Mouse (Mus musculus) forebrain, embryonic 14.5 days (tissue): ENCODE measurements around the gene Krtap28-10. TPM values are rescaled to one million over a fixed set of nuclear protein-coding genes. Genes with fewer than 3 reads are reported as not detected.

Experiments
- ATAC-seq: fragments of 200-750 bp; cut with Nextera tagmentation; 2 replicates; pipeline ENCODE4 v1.8.0; 2017; ENCODE audit warnings: mild to moderate bottlenecking, moderate library complexity
- DNase-seq: peaks from one replicate; pipeline ENCODE4 v3.0.0-alpha.2; 2015; ENCODE audit warnings: low spot score
- H3K27ac ChIP-seq: fragments of 300-500 bp; sonication (generic); 2 replicates; pipeline ENCODE4 v1.5.1; 2014; ENCODE audit warnings: low read depth, mild to moderate bottlenecking, control low read depth, low read length, moderate library complexity
- H3K27me3 ChIP-seq: fragments of 300-500 bp; sonication (generic); replicated peaks from 2 replicates; pipeline ENCODE4 v1.6.1; 2014; ENCODE audit warnings: low read length, control low read depth, mixed read lengths; ENCODE audit not compliant: control insufficient read depth, insufficient read depth
- H3K36me3 ChIP-seq: fragments of 300-500 bp; sonication (generic); 2 replicates; pipeline ENCODE4 v1.6.1; 2014; ENCODE audit warnings: low read length, control low read depth; ENCODE audit not compliant: control insufficient read depth, insufficient read depth
- H3K4me1 ChIP-seq: fragments of 300-500 bp; sonication (generic); 2 replicates; pipeline ENCODE4 v1.6.1; 2014; ENCODE audit warnings: antibody characterized with exemption, low read length, control low read depth; ENCODE audit not compliant: control insufficient read depth, insufficient read depth
- H3K4me2 ChIP-seq: fragments of 300-500 bp; sonication (generic); 2 replicates; pipeline ENCODE4 v1.6.1; 2014; ENCODE audit warnings: mild to moderate bottlenecking, control low read depth, low read length
- H3K4me3 ChIP-seq: fragments of 300-500 bp; sonication (generic); 2 replicates; pipeline ENCODE4 v1.5.1; 2014; ENCODE audit warnings: low read depth, low read length, control low read depth
- H3K9ac ChIP-seq: fragments of 300-500 bp; sonication (generic); 2 replicates; pipeline ENCODE4 v1.6.1; 2014; ENCODE audit warnings: mild to moderate bottlenecking, low read length, control low read depth, moderate library complexity
- H3K9me3 ChIP-seq: fragments of 300-500 bp; sonication (generic); replicated peaks from 2 replicates; pipeline ENCODE4 v1.6.1; 2016; ENCODE audit warnings: low read length, control low read depth, mixed read lengths; ENCODE audit not compliant: control insufficient read depth
- whole genome bisulfite sequencing: fragments of 180-500 bp; shearing (Covaris S2); extraction: QIAGEN DNeasy Blood & Tissue Kit; methylation state at CpG from one replicate; pipeline ENCODE4 v1.1.7; 2014; 5-methylcytosine and 5-hydroxymethylcytosine counted together
- polyA plus RNA-seq: library from polyadenylated mRNA; unstranded; fragments of >200 nt; fragmentation: Nextera tagmentation; extraction: Ambion mirVana; gene quantifications from 2 replicates; pipeline ENCODE4 v1.2.1, GENCODE M21; 2014

Krtap28-10 gene
- polyA plus RNA-seq, 1 experiment from 2014 or later: not detected

DNA sequence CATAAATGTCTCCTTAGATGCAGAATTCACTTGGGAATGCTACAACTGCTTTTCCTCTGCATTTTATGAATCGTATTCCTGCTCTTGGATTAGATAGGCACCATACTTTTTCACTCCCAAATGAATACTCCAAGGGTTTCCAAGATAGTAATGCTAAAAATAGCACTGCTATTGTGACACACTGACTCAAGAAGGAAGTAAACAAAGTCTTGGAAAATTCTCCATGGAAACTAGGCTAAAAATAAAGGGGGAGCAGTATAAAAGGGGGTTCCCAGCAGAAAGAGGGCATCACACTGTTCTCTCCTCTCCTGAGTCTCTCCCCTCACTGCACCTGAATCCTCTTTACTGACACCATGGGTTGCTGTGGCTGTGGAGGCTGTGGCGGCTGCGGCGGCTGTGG is 18.4 kb upstream of the Krtap28-10 start, which contains the start of gene Krtap28-13:
Krtap28-13 (plus strand) TSS at position 288 of the 400 bp plus-strand sequence.
- Histone ChIP-seq H3K4me1 (no peaks in the 10 kb centered on the region), H3K4me3 (no peak within 1 kb of the TSS), H3K4me2 (no peak within 1 kb of the TSS), H3K9me3 (no peaks in the 10 kb centered on the region), H3K27ac (no peak within 1 kb of the TSS), H3K27me3 (no peaks in the 10 kb centered on the region), H3K9ac (no peak within 1 kb of the TSS), H3K36me3 (no peaks in the 10 kb centered on the region)
- ATAC-seq: no peak
- WGBS: 93% methylated on average over 4 of the region's 4 CpGs
- no peak for DNase-seq

DNA sequence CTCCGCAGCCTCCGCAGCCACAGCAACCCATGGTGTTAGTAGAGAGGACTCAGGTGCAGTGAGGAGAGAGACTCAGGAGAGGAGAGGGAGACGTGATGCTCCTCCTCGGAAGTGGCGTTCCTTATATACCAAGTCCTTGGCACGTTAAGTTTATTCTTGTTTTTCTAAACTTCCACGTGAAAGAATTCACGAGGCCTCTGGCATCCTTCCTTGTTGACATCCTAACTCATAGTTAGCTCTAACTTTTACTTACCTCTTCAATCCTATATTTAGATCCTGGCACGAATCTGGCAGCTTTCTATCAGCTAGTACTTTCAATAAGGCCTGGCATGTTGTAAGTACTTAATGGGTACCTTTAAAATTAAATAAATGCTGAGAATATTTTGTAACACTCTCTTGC is 17.0 kb upstream of the Krtap28-10 start, which contains the start of gene A030005K14Rik:
A030005K14Rik (minus strand) TSS at position 101 of the 400 bp plus-strand sequence.
- no peaks in the 10 kb centered on the region for H3K9me3 ChIP-seq
- H3K27ac ChIP-seq: no peak within 1 kb of the TSS
- no peaks in the 10 kb centered on the region for H3K4me1 ChIP-seq
- no peak within 1 kb of the TSS for H3K4me2 ChIP-seq
- ATAC-seq (no peak), DNase-seq (no peak)
- 89% methylated on average over 9 of the region's 9 CpGs for WGBS
- no peaks in the 10 kb centered on the region for H3K36me3 ChIP-seq
- no peaks in the 10 kb centered on the region for H3K27me3 ChIP-seq
- no peak within 1 kb of the TSS for H3K4me3 ChIP-seq
- no peak within 1 kb of the TSS for H3K9ac ChIP-seq

DNA sequence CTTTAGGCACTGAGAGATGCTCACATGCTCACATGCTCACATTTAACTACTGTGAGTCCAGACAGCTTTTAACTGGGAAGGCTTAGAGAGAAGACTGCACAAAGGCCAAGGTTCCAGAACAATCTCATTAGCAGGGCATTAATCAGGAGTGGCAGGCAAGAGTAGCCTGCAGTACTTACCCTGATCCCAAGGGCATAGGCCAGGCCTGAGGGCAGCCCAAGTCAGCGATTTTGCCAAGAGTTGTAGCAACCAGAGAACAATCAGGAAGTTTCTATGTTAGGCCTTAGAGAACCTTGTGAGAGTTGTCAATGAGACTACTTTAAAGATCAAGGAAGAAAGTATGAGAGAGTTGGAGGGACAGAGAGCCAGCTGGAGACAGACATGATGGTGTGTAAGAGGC is 16.2 kb upstream of the Krtap28-10 start:
- Histone ChIP-seq H3K9me3 (no peaks in the 10 kb centered on the region), H3K4me3 (no peak overlapping the region), H3K4me1 (no peaks in the 10 kb centered on the region), H3K36me3 (no peaks in the 10 kb centered on the region), H3K27me3 (no peaks in the 10 kb centered on the region), H3K27ac (no peak overlapping the region), H3K4me2 (no peak overlapping the region), H3K9ac (no peak overlapping the region)
- DNase-seq (no peak), ATAC-seq (no peak)
- WGBS: 90% methylated on average over 1 of the region's 1 CpGs

DNA sequence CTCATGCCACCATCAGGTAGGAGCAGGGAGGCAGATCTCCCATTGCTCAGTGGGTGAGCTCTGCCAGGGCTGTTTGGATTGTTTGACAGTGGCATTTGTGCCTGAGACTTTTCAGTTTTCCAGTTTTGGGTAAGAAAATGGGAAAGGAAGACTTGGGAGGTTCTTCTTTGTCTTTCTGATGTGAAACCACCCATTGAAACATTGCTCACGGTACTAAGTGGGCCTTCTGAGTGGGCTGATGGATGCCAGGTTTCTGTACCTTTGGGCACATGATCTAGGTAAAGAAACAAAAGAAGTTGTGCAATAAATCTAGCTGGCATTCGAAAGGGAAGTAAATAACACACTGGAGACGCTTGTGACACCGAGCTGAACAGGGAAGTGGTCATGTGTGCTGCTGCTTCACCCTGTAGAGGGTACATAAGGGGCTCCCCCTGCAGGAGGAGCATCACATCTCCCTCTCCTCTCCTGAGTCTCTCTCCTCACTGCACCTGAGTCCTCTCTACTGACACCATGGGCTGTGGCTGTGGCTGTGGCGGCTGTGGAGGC is 2.7 kb upstream of the Krtap28-10 start, which contains the start of gene Gm47969:
Gm47969 (plus strand) TSS at position 51 of the 546 bp plus-strand sequence.
- Histone ChIP-seq H3K27ac (no peak within 1 kb of the TSS), H3K4me1 (no peaks in the 10 kb centered on the region), H3K9me3 (no peaks in the 10 kb centered on the region), H3K27me3 (no peaks in the 10 kb centered on the region), H3K36me3 (no peaks in the 10 kb centered on the region), H3K4me2 (no peak within 1 kb of the TSS), H3K4me3 (no peak within 1 kb of the TSS), H3K9ac (no peak within 1 kb of the TSS)
- no peak for ATAC-seq
- 84% methylated on average over 5 of the region's 5 CpGs for WGBS
- no peak for DNase-seq

DNA sequence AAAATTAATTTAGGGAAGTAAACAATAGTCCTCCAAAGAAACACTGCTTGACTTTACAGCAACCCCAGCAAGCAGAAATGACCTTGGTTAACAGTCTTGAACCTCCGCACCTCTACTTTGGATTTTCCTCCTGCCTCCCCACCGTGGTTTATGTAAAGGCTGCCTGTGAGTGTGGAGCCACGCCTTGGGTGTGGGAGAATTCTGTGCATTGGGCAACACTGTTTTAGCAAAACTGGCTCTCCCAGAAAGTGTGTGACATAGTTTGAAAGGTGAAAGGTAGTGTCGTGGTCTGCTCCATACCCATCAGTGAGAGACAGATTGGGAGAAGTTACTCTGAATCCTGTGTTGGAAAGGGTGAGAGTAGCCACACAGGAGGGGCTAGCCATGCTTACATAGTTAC is 3.2 kb downstream of the Krtap28-10 start:
- Histone ChIP-seq H3K4me3 (no peak overlapping the region), H3K27me3 (no peaks in the 10 kb centered on the region), H3K27ac (no peak overlapping the region), H3K4me1 (peaks cover 9% of the 10 kb centered on the region), H3K36me3 (no peaks in the 10 kb centered on the region), H3K4me2 (no peak overlapping the region), H3K9ac (no peak overlapping the region), H3K9me3 (no peaks in the 10 kb centered on the region)
- DNase-seq: no peak
- no peak for ATAC-seq
- 77% methylated on average over 4 of the region's 4 CpGs for WGBS

DNA sequence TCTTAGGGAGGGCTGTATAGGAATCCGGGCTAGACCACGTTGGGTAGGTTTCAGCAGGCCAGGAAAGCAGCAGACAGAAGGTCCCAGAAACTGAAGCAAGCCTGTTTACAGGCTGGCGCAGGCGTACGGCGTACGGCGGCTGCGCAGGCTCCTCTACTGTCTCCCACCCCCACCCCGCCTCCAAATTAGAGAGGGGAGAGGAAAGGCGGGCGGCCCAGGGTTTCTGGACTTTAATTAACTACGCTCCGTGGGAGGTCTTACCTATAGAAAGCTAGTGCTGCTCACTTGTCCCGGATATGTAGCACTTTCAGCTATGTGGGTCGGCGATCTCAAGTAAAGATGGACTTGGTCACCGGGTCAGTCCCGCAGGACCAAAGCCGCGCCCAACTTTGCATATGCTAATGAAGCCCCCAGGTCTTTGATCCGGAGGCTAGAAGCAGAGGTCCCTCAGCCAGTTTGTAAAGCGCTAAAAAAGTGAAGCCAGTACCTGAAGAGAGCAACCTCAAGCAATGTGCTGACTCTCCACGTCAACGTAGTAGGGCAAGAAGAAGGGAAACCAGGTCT is 4.1 kb downstream of the Krtap28-10 start, which contains the start of gene Slc19a3:
Slc19a3 (minus strand) TSS at position 340 of the 564 bp plus-strand sequence.
- Histone ChIP-seq H3K9ac (peak within 1 kb of the TSS; percentile 63), H3K9me3 (no peaks in the 10 kb centered on the region), H3K27me3 (no peaks in the 10 kb centered on the region), H3K4me1 (peaks cover 9% of the 10 kb centered on the region), H3K4me2 (peak within 1 kb of the TSS; percentile 78), H3K4me3 (peak within 1 kb of the TSS; percentile 44), H3K36me3 (no peaks in the 10 kb centered on the region), H3K27ac (no peak within 1 kb of the TSS)
- DNase-seq: peak; percentile 73
- peak; percentile 95 for ATAC-seq
- WGBS: under 1% methylated on average over 25 of the region's 25 CpGs

DNA sequence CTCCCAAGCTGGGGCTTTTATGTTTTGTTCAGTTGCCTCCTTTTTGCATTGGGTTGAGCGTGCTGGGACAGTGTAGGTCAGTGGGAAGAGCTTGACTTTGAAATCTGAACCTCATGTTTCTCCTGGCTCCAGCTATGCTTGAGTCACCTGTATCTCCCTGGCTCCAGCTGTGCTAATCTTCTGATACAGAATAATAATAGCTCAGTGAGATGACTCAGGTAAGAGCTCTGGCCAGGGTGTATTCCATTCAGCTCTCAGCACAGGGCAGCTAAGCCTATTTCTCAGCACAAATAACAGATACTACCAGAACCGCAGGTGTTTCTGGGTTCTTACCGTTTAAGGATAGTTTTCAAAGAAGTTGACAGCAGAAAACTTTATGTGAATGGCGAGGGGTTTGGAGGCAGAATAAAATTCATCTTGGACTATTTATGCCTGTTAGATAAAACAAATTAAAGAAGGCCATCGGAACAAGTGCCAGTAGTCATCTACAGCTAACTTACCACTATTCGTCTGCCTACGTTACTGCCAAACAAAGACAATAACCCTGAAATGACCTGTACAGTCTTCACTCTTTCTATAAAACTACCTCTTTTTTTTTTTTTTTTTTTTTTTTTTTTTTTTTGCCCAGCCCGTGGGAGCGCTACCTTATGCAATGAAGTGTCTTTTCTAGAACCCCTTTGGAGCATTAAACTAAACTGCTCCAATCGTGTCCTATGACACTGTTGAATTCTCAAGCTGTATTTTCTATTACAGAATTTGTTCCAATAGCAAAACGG is 5.2 kb downstream of the Krtap28-10 start:
- Histone ChIP-seq H3K27ac (no peak overlapping the region), H3K4me2 (no peak overlapping the region), H3K9ac (no peak overlapping the region), H3K36me3 (no peaks in the 10 kb centered on the region), H3K4me1 (peaks cover 9% of the 10 kb centered on the region), H3K27me3 (no peaks in the 10 kb centered on the region), H3K4me3 (no peak overlapping the region), H3K9me3 (no peaks in the 10 kb centered on the region)
- no peak for ATAC-seq
- whole genome bisulfite sequencing: 66% methylated on average over 11 of the region's 11 CpGs
- no peak for DNase-seq

DNA sequence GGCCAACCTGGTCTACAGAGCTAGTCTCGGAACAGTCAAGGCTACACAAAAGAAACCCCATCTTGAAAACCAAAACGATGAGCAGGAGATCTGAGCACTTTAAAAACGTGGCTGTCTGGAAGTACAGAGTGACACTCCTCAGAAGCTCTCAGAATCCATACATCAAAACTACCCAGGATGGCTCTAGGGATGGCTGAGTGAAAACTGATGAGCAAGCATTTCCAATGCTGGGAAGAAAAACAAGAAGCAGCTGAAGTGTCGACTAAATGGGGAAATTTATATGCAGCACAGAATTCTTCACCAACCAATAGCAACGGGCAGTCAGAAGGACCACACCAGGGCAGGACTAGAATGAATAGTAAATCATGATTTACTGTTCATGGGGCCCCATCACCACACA is 7.8 kb downstream of the Krtap28-10 start:
- no peak for ATAC-seq
- no peak overlapping the region for H3K4me2 ChIP-seq
- H3K4me3 ChIP-seq: no peak overlapping the region
- H3K27ac ChIP-seq: no peak overlapping the region
- H3K27me3 ChIP-seq: no peaks in the 10 kb centered on the region
- no peak overlapping the region for H3K9ac ChIP-seq
- WGBS: 79% methylated on average over 5 of the region's 5 CpGs
- H3K36me3 ChIP-seq: no peaks in the 10 kb centered on the region
- H3K9me3 ChIP-seq: no peaks in the 10 kb centered on the region
- peaks cover 9% of the 10 kb centered on the region for H3K4me1 ChIP-seq
- no peak for DNase-seq

DNA sequence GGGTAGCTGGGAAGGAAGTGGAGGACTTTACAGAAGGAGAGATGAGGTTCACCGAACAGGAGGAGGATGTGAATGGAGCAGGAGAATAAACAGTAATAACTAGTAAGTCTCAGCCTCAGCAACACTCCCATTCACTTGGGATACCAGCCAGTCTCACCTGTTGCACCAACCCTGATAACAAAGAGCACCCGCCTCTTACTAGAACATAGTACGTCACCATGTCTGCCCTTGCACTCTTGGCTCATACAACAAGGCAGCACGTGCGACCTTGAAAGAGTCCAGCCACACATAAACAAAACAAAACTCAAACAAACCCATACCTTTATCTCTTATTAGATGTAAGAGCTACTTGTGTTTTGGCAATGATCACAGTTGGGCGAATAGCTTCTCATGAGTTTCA is 9.8 kb downstream of the Krtap28-10 start:
- WGBS: 91% methylated on average over 6 of the region's 6 CpGs
- Histone ChIP-seq H3K9me3 (no peaks in the 10 kb centered on the region), H3K4me3 (no peak overlapping the region), H3K4me1 (no peaks in the 10 kb centered on the region; the same call in 1 of the 2 replicates), H3K4me2 (no peak overlapping the region), H3K27ac (no peak overlapping the region), H3K27me3 (no peaks in the 10 kb centered on the region), H3K9ac (no peak overlapping the region), H3K36me3 (no peaks in the 10 kb centered on the region)
- DNase-seq: no peak
- no peak for ATAC-seq
